Mouse (Mus musculus): ENCODE measurements around the gene Tmem135.

The Tmem135 gene

DNA sequence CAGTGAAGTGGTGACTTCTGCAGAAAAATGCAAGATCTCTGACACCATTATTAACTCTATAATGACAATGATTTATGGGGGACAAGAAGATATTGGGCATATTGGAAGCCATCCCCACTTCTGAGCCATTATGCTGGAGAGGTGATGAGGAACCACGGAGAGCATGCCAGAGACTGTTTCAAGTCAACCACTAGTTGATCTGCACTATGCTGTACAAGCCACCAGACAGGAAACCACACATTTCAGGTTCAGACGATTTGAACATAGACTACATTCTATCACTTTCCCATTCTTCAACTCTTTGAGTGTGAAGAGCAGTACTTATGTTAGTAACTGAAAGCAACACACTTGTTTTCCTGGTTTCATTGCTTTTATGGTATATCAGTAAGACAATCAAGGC, 297.6 kb downstream of the Tmem135 start:
- DNase-seq (ENCODE audit: extremely low spot score, low spot score), result no peak

DNA sequence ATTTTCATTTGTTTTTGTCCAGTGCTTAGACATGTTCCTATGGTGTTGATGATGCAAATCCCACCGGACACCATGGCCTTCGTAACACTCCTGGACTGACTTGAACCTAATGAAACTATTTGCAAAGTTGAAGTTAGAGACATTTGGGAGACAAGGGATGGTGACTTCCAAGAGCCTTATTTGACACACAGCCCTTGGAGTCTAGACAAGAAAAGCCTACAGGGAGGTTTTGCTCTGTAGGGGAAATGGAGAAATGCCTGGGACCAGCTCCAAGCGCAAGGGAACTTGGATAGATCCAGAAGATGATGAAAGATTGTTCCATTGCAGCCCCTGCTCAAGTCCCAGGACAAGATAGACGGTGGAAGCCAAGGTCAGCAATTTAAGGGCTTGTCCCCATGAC, 304.3 kb downstream of the Tmem135 start:
- no peak for DNase-seq (ENCODE audit: extremely low spot score, low spot score)
